Mouse (Mus musculus): ENCODE results near the gene Runx3. TPM values are rescaled to one million over a fixed set of nuclear protein-coding genes. Genes with fewer than 3 reads are reported as not detected.

The Runx3 gene
- total RNA-seq, 1 experiment from 2014 or later: 24.0 TPM

DNA sequence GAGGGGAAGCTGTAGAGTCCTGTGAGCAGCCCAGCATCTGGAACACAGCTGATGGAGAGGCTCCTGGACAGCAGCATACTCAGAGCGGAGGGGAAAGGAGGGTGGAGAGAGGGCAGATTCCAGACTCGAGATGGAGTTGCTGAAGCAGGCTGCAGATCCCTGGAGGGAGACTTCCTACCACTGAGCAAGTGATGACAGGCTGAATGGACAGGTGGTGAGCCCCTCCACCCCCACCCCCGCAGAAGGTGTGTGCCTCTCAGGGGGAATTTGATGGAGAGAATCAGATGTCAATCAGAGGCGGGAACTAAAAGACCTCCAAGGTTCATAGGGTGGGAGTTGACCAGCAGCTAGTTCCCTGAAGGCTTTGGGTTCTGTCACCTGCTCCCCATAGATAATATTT, 13.5 kb upstream of the Runx3 start:
- ATAC-seq (ENCODE audit: extremely low read depth, insufficient number of reproducible peaks, low FRiP score, poor library complexity, severe bottlenecking): no peak

DNA sequence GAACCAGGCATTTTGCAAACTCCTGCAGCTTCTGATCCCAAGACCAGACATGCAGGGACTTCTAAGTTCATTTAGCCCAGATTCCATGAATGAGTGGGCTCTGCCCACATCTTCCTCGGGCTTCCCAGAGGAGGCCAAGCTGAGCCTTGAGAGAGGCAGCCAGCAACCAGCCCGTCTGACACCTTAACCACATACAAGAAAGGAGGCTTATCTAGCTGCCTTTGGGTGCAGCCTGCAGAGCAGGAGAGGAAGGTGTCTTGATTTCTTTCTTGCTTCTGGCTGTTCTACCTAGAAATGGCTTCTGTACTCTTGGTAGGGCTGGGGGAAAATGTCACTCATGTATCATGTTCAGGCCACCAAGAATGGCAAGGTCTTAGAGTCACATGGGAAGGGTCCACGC, 11.8 kb upstream of the Runx3 start:
- ATAC-seq (ENCODE audit: extremely low read depth, insufficient number of reproducible peaks, low FRiP score, poor library complexity, severe bottlenecking): no peak

DNA sequence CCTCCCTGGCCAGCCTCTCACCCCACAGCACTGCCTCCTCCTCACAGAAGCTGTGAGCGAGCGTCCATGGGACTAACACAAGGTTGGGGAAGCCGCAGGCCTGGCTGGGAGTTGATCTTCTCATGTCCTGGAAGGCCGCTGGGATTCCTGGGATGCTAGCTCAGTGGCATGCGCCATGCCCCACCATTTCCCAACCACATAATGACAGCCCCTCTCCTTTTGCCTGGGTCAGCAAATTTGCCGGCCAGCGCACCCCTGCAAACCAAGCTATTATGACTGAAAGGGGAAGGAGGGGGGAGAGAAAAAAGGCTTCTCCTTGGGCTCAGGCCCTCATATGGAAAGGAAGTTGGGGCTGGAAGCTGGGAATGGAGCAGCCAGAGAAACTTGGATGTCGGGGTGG, 6.8 kb upstream of the Runx3 start:
- ATAC-seq (ENCODE audit: extremely low read depth, insufficient number of reproducible peaks, low FRiP score, poor library complexity, severe bottlenecking): no peak

DNA sequence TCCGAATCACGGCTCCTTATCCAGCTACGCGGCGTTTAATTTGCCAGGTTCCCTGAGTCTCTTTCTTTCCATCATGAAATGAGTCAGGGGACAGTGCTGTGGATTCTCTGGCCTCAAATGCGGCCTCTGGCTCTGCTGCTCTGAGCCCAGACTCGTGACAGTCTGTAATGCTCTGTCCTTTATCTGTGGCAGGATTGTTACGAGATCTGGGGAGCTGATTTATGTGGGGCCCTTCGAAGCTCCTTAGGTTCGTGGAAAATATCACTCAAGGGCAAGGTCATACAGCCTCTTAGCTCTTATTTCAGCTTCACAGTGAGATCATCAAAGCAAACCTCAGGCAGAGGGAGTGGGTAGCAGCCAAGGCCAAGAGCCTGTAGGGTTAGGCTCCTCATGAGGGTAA, 6.2 kb upstream of the Runx3 start:
- ATAC-seq (ENCODE audit: extremely low read depth, insufficient number of reproducible peaks, low FRiP score, poor library complexity, severe bottlenecking): no peak

DNA sequence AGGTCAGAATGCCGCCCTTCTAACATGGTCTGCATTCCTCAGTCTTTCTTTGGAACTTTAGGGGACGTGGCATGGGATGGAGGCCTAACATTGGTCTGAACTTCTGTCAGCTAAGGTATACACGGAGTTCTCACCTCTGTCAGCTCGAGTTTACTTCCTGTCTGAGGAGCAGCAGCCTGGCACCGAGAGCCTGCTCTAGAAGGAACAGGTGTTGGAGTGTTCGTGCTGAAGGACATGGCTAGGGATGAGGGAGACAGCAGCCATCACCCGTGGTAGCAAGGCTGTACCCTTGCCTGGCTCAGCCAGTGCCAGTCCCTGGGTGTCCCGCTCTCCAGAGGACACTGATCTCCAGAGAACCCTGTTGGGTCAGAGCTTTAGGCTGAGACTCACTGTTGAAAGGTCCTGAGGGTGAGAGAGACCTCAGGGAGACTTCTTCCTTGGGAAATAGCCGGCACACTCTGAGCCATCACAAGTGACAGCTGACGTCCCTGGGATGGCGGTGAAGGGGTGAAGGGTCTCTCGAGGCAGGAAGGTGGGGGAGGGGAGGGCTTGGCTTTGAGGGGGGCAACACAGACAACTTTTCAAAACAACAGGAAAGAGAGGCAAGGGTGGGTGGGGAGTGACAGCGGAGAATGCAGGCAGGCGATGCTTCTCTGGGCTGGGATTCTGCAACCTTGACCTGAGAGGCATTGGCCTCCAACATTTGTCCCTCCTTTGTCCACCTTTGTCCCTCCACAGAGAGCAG, 4.9 kb upstream of the Runx3 start:
- ATAC-seq (ENCODE audit: extremely low read depth, insufficient number of reproducible peaks, low FRiP score, poor library complexity, severe bottlenecking): no peak

DNA sequence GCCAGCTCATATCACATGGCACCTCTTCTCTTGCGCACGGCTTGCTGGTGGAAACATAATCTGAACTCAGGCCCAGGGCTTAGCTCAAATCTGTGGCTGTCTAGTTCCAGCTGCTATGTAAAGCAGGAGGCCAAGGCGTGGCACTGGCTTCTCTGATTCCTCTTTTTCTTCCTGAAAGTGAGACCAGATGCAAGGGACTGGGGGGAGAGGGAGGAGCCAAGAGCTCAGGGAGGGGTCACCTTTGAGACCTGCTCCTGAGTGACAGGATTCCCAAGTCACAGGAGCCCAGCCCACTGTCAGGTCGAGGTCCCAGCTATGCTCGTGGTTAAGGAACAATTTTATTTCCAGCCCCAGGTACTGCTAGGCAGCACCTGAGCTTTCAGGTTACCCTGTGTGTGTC, 4.1 kb upstream of the Runx3 start:
- ATAC-seq (ENCODE audit: extremely low read depth, insufficient number of reproducible peaks, low FRiP score, poor library complexity, severe bottlenecking): no peak

DNA sequence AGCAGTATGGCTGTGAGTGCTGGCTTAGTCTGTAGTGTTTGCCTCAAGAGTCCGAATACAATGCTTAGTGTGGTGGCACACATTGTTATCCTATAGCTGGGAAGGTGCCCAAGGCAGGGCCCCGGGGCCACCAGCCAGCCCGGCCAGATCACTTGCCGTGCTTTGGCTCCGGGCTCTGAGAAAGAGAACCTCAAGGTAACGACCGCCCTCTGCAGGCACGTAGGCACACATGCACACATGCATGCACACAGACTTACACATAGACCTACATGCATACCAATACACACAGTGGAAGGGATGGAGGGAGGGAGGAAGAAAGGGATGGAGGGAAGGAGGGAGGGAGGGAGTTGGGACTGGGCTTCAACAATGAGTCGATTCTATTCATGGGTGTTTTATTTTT, 2.6 kb upstream of the Runx3 start:
- ATAC-seq (ENCODE audit: extremely low read depth, insufficient number of reproducible peaks, low FRiP score, poor library complexity, severe bottlenecking): no peak

DNA sequence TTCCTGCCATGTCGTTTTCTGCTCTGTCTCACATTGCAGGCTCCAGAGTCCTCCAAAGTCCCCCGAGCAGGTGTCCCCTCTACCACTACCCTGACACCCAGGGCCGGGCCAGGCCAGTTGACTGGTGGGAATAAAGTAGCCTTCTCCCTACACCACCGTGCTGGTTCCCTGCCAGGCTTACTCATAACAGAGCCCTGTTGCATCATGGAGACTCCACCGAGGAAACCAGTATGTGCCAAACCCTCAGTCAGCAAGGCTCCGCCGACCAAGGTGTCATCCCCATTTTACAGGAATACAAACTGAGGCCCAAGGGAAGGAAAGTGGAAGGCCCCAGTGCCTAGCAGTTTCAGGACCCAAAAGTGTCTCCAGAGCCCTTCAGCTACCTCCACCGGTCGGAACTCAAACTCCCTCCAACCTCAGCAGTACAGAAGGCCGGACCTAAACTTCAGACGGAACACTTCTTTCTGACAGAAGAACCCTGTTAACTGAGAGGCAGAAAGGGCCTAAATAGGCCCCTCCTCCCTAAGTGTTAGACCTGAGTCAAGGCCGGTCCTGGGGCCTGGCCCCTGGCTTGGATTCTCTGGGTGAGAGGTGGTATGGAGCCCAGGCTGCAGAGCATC, 1.5 kb upstream of the Runx3 start:
- no peak for ATAC-seq (ENCODE audit: extremely low read depth, insufficient number of reproducible peaks, low FRiP score, poor library complexity, severe bottlenecking)

DNA sequence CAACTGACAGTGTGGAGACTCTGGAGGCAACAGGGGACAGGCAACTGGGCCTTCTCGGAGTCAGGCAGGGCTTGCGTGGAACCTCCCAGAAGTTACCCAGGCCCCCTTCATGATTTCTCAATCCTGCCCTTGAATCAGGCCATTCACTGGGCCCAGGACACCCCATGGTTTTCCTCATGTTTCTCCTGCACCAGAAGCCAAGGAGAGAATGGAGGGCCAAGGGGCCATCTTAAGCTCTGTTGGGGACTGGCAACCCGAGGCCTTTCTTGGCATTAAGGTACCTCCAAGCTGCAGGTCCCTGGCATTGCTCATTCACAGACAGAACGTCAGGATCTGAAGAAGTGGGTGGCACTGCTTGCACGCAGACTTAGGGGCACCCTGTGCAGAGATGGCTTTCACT, 3.3 kb downstream of the Runx3 start:
- no peak for ATAC-seq (ENCODE audit: extremely low read depth, insufficient number of reproducible peaks, low FRiP score, poor library complexity, severe bottlenecking)

DNA sequence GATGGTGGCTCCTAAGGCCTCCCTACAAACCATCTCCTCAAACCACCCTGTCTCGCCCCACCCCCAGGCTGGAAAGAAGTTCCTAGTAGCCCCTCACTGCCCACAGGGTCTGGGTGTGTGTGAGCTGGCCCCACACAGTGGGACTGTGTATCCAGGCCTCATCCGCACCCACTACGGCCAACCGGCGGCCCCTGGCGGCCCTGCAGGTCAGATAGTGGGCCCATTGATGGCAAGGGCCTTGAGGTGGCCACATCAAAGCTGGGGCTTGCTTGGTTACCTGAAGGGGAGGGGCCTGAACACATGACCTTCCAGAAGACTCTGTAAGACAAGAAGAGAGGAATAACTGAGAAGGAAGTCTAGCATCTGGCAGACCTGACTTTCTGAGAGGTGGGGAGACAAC, 4.3 kb downstream of the Runx3 start:
- no peak for ATAC-seq (ENCODE audit: extremely low read depth, insufficient number of reproducible peaks, low FRiP score, poor library complexity, severe bottlenecking)

DNA sequence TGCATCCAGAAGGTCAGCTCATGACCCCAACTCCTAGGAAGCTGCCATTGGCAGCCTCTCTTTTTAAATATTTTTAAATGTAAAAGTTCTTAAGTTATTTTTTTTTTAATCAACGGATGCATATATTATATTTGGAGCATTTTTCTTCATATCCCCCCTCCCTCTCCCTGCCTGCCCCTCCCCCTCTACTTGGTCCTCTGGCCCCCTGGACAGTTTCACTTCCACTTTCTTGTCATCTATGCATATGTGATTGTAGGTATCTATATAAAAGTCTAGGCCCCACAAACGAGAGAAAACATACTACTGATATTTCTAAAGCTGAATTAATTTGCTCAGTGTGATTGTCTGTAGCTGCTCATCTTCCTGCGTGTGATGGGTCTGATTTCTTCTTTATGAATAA, 4.7 kb downstream of the Runx3 start:
- ATAC-seq (ENCODE audit: extremely low read depth, insufficient number of reproducible peaks, low FRiP score, poor library complexity, severe bottlenecking): no peak

DNA sequence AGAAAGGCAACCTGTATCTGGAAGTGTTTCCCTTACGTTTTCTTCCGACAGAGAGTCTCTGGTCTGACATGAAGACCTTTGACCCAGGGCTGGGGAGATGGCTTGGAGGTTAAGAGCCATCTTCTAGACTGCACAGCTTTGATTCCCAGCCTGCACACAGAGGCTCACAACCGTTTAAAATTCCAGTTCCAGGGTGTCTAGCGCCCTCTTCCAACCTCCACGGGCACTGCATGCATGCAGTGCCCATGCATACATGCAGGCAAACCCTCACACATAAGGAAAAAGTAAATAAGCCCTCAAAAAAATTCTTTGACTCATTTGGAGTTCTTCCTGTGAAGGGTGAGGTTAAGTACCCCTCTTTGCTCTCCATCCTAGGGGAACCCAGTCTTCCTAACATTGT, 5.9 kb downstream of the Runx3 start:
- no peak for ATAC-seq (ENCODE audit: extremely low read depth, insufficient number of reproducible peaks, low FRiP score, poor library complexity, severe bottlenecking)

DNA sequence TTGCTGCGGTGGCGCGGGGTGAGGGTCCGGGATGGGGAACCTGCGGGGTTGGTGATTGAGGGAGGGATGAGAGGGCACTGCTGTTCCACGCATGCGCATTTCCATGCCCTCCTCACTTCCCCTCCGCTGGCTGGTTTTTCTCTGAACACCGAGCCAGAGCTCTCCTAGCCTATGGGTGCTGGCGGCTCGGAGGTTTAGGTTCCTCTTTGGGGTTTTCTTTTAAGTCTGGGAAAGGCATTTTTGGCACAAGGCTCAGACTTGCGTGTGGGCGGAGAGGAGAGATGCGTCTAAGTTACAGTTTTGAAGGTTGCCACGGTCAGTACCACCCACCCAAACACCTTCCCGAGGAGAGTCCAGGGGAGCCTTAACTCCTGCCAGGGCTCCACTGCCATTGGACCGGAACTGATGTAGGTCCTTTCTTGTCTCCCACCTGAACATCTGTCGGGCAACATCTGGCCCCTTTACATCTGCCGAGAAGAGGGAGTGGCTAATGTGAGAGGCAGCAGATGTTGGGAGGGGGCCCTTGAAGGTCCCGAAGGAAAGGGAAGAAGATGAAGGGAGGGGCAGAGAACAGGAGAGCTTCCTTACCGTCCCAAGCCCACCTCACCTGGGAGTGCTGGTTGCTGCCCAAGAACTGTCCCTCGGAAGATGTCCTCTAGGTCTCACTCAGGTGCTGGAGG, 8.5 kb downstream of the Runx3 start:
- ATAC-seq (ENCODE audit: extremely low read depth, insufficient number of reproducible peaks, low FRiP score, poor library complexity, severe bottlenecking): peak; percentile 51; the same call in 1 of the 2 replicates

DNA sequence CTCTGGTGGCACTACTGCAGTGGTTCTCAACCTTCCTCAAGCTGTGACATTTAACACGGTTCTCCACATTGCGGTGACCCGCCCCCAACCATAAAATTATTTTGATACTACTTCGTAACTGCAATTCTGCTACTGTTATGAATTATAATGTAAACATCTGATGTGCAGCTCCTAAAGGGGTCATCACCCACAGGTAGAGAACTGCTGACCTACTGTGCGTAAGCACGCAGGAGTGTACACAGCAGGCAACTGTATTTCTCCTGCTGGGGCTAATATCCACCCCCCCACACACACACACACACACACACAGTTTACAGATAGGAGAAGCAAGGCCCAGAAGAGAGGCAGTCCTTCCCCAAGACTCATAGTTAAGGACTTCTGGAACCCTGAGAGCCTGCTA, 9.7 kb downstream of the Runx3 start:
- ATAC-seq (ENCODE audit: extremely low read depth, insufficient number of reproducible peaks, low FRiP score, poor library complexity, severe bottlenecking): no peak

DNA sequence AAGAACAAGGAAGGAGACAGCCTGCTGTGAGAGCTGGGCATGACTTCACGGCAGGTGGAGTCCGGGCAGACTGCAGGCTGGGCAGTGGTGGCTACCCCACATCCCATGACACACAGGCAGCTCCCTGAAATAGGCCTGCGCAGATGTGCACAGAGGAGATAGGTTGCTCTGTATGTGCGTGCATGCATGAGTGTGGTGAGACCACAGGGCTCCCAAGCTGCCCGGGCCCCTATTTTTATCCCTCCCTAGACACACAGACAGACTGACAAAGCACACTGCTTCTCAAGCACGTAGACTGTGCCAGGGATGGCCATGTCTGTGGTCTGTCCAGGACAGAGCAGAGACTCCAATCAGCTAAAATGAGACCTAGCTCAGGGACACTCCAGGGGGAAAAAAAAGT, 10.7 kb downstream of the Runx3 start:
- ATAC-seq (ENCODE audit: extremely low read depth, insufficient number of reproducible peaks, low FRiP score, poor library complexity, severe bottlenecking): no peak

DNA sequence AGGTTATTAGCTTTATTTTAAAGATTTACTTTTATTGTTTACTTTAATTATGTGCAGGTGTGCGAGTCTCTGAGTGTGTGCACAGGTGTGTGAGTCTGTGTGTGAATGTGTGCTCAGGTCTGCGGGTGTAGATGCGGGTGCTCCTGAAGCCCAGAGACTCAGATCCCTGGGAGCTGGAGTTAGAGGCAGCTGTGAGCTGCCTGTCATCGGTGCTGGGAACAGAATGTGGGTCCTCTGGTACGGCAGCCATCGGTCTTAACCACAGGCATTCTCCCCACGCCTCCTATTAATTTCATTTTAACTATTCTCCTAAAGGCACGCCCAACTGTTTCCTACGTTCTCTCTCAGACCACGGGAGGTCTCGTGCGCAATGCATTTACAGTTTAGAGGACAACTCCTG, 12.3 kb downstream of the Runx3 start:
- ATAC-seq (ENCODE audit: extremely low read depth, insufficient number of reproducible peaks, low FRiP score, poor library complexity, severe bottlenecking): no peak

DNA sequence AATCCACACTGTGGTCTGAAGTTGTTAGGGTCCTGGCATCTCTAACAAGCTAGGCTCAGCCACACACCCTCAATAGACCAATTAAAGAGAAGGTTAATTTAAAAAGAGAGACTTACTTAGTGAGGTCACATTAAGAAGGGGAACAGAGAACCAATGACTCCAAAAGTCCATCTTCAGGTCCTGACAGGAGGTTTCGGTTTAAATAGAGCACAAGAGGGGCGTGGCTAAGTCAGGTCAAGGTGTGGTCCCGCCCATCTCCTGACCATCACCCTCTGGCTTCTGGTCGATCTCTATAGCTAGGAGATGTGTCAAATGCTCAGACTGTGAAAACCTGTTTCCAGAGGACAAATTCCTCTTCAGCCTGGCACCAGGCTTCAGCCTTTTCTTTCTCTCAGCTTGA, 13.3 kb downstream of the Runx3 start:
- no peak for ATAC-seq (ENCODE audit: extremely low read depth, insufficient number of reproducible peaks, low FRiP score, poor library complexity, severe bottlenecking)

DNA sequence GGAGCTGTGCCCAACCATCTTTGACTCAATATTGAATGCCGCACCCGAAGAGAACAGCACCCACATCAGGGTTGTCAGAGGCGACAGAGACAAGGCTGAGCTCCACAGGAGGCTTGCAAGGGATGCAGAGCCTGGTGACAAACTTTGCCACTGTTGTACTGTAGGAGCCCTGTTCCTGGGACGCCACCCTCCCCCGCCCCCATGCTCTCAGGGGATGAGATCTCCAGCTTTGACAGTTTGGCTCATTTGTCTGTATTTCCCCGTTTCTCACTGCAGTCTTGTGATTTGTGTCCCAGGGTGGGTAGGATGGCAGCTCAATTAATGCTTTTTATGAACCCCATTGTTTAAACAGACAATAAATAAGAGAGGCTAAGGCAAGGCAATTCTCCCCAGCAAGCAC, 14.9 kb downstream of the Runx3 start:
- ATAC-seq (ENCODE audit: extremely low read depth, insufficient number of reproducible peaks, low FRiP score, poor library complexity, severe bottlenecking): no peak

DNA sequence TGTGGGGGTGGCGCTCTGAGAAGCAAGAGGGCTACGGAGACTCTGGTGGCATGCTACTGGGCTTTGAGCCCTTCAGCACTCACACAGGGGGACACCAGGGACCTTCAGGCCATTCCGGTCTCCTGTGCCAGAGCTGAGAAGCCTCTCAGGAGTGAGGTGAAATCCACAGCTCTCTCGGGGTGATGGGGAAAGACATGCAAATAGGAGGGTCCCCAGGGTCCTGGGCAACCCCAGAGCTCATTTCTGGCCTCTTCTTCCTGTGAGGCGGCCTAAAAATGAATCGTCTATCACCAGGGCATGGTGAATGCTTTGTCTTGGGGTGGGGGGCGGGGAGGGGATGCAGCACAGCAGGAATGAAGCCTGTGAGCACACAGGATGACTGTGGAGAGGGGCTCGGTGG, 15.8 kb downstream of the Runx3 start:
- no peak for ATAC-seq (ENCODE audit: extremely low read depth, insufficient number of reproducible peaks, low FRiP score, poor library complexity, severe bottlenecking)

DNA sequence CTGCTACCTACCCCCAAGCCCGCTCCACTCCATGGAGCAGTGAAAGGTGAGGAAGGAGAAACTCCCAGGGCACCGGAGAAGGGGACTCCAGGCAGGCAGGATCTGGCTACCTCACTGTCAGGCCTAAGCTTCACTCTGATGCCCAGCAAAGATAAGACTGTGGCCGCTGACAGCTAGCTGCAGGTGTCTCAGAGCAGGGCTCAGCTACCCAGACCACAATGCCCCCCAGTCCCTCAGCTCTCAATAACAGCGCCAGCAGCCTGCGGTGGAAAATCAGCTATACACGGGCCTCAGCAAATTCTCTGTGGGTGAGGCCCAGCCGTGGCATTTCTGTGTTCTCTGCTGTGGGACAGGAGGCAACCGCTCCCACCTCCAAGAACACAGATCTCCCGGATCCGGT, 16.2 kb downstream of the Runx3 start:
- no peak for ATAC-seq (ENCODE audit: extremely low read depth, insufficient number of reproducible peaks, low FRiP score, poor library complexity, severe bottlenecking)

Measured in neutrophil, adult 5-6 weeks (primary cell).